Mouse (Mus musculus): ENCODE data around the gene Neu1.

DNA sequence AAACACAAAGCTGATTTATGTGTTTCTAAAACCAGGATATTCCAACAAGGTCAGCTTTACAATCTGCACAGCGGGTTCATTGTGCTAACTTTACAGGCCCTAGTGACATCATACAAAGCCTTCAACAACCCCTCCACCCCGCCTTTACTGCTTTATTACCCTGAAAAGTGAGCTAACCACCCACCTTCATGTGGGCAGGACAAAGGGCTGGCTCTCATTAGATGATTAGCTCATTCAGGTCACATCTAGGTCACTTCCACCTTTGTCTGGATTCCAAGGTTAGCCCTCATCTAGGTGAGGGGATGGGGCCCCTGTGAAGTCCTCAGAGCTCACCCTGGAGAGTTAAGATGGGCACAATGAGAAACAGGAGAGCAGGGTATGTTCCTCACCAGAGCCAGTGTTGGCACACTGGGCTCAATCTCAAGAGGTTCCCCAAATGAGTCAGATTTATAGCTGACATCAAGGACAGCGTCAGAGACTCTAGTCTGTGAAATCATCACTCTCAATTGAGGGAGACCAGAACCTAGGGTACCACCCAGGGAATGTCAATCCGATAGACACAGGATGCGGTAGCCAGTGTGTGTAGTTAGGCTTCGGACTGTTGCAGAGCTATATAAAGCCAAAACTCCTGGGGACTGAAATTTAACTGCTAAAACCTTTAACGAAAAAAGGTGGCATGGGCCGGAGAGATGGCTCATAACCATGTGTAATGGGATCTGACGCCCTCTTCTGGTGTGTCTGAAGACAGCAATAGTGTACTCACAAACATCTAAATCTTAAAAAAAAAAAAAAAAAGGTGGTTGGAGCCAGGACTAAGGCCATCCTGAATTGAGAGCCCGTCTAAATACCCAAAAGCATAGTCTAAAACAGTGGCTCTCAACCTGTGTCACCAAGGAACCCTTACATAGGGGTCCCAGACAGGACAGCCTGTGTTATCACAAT, 19.7 kb downstream of the Neu1 start:
- TF ChIP-seq CTCF (IDR thresholded peaks at IDR 0.05; ENCODE audit: control insufficient read depth, insufficient read depth, insufficient read length) (no peak), MAX (IDR thresholded peaks at IDR 0.05) (no peak), USF1 (IDR thresholded peaks at IDR 0.05; ENCODE audit: low read depth) (no peak), MYOD1 (IDR thresholded peaks at IDR 0.05; ENCODE audit: control insufficient read depth, insufficient read length, low read depth) (no peak), CEBPB (IDR thresholded peaks at IDR 0.05; ENCODE audit: low read depth) (no peak), MYOG (IDR thresholded peaks at IDR 0.05; ENCODE audit: control insufficient read depth, extremely low read depth, insufficient read length) (no peak)

All from C2C12 (cell line).